Mouse (Mus musculus) kidney, adult 9 months (tissue): ENCODE measurements at regions not wholly inside any gene's neighbourhood (a gene's known extent, or its start where the extent isn't known, plus 50 kb on each side); places are given as distances from the start of the nearest gene placed in this dataset.

Source experiments
- DNase-seq: peaks from one replicate; pipeline ENCODE4 v3.0.0; 2022

GRCm38 (mm10) chr5:40780363-40780762 is 927.6 kb downstream of the Rab28 start:
- no peak for DNase-seq

GRCm38 (mm10) chr5:40779902-40780301 is 928.1 kb downstream of the Rab28 start:
- no peak for DNase-seq

GRCm38 (mm10) chr5:40775856-40776255 is 932.1 kb downstream of the Rab28 start:
- DNase-seq, result no peak

- no peak for DNase-seq
Measured at GRCm38 (mm10) chr5:40760224-40760623, 947.7 kb downstream of the Rab28 start.

GRCm38 (mm10) chr5:40750044-40750443 is 957.9 kb downstream of the Rab28 start:
- no peak for DNase-seq

- DNase-seq, result no peak
Measured at GRCm38 (mm10) chr5:40735660-40736059, 972.3 kb downstream of the Rab28 start.

- peak; percentile 1 for DNase-seq
Measured at GRCm38 (mm10) chr5:40733844-40734566, 974.0 kb downstream of the Rab28 start.

GRCm38 (mm10) chr5:40714497-40715128 is 959.3 kb upstream of the Hs3st1 start:
- no peak for DNase-seq

GRCm38 (mm10) chr5:40701651-40702050 is 946.4 kb upstream of the Hs3st1 start:
- DNase-seq, result no peak

- no peak for DNase-seq
Measured at GRCm38 (mm10) chr5:40697517-40698298, 942.4 kb upstream of the Hs3st1 start.
